Mouse (Mus musculus): ENCODE results near the gene Setx. TPM values are rescaled to one million over a fixed set of nuclear protein-coding genes. Genes with fewer than 3 reads are reported as not detected.
A peak's percentile ranks its signal among the peaks of the same experiment; 100 is the strongest.

The Setx gene
- polyA plus RNA-seq, 3 experiments from 2014 or later = 27.3 to 30.5 (median 29.8) TPM

DNA sequence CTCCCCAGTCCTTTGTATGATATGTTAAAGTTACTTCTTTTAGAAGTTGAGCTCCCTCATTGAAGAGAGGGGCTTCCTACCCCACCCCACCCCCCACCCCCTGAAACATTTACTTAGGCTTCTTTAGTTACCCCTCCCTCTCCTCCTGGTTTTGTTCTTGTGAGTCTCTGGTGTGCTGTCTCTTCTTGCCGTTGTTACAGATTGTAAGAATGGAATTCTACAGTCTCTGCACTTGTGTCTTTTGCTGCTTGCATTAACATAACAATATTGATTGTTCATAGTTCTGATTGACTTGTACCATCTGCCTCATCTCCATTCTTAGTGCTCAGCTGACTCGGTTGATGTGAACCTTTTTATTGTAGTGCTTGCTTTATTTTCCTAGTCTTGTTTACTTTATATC, 28.0 kb downstream of the Setx start:
- ATAC-seq = no peak

DNA sequence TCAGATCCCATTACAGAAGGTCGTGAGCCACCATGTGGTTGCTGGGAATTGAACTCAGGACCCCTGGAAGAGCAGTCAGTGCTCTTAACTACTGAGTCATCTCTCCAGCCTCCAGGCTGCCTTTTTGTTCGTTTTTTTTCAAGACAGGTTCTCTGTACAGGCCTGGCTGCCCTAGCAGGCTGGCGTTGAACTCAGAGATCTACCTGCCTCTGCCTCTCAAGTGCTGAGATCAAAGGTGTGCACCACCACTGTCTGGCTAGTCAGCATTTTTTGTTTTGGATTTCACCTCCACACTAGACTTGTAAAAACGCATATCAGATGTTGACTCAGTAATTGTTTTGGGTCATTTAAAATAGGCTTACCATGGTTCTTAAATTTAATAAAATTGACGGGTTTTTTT, 44.1 kb downstream of the Setx start:
- ATAC-seq = no peak

DNA sequence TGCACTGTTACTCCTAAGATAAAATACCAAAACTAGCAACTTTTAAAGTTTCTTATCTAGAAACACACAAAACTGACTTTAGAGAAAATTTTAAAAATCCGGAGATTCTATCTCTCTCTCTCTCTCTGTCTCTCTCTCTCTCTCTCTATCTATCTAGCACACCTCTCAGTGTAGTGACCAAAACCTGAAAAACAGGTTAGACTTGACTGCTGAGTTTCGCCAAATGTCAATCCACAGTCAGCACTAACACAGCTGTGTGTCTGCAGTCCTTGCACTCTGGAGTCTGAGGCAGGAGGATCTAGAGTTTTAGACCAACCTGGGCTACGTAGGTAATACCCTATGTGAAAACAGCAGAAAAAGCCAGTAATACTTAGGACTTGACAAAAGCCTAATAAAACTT, 50.9 kb downstream of the Setx start:
- ATAC-seq = no peak

DNA sequence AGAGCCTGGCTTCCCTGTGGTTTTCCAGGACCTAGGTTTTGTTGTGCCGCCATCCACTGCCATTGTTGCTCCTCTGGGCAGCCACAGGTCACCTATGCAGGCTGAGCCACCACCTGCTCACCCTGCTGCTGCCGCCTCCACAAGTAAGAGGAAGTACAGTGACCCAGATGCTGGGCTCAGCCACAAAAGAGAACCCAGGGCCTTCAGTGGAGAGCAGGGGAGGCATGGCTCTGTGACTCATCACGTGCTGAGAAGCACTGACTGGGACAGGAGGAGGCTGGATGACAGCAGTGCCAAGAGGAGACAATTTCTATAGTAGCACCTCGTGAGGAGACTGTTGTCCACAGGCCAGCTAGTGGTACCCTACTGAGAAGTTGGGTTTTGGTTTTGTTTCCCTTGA, 55.8 kb downstream of the Setx start:
- ATAC-seq = no peak

DNA sequence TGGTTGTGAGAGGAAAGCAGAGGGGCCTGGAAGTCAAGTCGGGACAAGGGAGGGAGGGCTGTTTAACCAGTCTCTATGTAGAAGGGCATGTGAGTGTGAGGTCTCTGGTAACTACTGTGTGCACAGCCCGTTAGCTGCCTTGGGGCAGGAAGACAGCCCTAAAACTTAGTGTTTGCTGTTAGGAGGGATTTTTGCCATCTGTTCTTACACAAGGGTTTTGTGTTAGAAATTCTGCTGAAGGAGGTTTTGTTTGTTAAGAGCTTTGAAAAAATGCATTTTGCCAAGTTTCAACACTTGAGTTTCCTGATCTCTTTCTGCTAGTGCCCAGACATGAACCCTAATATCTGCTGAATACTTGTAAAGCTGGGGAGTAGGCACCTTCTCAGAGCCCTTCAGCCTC, 57.1 kb downstream of the Setx start:
- ATAC-seq = no peak

DNA sequence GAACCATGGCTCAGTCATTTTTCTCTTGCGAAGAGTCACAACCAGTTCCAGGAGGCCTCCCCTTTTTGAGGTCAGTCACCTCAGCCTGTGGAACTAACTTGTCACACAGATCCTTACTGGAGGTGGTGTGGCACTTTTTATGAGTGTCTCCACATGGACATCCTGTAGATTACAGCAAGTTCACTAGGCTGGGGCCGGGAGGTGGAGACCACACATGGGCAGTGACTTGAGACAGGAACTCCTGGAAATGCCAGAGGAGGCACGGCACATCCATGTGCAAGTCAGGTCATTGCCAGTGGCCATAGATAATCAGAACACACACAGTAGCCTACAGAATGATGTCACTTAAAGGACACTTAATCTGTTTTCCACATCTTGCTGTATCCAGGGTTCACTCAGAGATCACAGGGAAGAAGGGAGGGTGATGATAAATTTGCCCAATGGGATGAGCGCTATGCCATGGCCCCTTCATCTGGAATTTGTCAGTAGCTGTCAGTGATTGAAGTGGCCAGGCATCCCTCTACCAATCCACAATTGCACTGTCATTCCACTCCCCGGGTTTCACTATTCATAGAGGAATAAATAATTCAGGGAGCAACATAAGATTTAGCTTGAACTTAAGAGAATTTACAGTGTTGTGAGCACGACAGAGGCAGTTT, 59.4 kb downstream of the Setx start:
- ATAC-seq = no peak

DNA sequence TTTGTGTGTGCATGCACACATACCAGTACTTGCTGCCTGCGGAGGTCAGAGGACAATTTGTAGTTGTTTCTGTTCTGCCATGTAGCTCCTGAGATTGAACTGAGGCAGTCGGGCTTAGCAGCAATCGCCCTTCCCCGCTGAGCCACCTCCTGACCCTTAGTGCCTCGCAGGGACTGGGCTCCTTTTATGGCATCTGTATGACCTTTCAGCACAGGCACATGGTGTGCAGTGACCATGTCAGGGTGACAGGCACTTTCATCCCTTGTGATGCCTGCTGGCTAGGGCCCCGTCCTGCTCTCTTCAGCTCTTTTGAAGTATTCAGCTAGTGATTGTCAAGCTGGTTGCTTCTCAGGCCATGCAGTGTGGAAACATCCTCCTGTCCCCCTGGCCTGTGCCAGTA, 62.2 kb downstream of the Setx start:
- no peak for ATAC-seq

DNA sequence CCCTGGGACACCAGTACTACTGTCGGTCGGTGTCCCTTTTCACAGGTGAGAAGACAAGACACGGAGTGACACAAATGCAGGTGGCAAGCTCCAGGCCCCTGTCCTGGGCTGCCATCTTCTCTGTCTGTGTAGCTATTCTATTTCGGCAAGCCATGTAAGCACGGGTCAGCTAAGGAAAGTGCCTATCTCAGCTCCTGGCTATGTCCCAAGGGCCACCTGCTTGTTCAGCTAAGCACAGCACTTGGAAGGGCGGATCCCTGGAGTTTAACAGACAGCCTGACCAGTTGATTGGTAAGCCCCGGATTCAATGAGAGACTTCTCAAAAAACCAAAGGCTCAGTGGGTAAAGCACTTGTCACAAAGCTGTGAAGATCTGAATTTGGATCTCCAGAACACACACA, 66.4 kb downstream of the Setx start:
- ATAC-seq = no peak

DNA sequence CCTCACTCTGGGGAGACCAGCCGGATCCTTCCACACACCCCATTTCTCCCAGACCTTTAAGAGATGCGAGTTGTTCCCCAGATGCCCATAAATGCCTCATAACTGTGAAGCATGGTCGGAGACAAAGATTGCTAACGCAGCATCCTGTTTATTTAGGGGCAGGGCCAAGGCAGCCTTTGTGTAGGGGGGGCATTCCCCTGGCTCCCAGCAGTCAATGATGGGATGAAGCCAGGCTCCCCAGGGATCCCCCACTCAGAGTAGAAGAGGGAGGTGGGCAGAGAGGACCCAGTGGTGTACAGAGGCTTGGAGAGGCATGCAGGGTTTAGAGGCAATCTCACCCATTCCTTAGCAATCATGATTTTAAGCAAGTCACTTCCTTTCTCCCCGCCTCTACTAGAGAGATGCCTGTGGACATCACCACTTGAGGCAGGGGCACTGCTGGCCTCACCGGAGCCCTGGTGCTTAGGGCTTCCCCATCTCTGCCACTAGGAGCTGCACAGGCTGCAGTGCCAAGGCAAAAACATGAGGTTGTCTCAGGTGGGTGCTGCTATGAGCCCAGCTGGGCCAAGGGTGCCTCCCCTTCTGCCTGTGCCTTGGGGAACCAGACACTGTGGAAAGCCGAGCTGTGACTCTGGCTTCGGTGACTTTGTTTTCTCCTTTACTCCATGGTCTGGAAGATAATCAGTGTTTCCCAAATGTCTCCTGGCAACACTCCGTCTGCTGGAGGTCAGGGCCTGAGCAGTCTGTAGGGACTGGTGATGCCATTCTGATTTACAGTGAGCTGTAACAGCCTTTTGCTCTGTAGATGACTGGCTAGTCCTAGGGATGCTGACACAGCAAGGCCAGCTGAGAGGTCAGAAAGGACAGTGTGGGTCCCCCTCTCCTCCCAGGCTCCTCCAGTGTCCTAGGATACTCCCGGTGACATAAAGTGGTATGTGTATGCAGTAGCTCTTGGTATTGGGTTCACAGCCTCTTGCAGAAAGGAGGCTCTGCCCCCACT, 67.5 kb downstream of the Setx start:
- ATAC-seq = no peak

DNA sequence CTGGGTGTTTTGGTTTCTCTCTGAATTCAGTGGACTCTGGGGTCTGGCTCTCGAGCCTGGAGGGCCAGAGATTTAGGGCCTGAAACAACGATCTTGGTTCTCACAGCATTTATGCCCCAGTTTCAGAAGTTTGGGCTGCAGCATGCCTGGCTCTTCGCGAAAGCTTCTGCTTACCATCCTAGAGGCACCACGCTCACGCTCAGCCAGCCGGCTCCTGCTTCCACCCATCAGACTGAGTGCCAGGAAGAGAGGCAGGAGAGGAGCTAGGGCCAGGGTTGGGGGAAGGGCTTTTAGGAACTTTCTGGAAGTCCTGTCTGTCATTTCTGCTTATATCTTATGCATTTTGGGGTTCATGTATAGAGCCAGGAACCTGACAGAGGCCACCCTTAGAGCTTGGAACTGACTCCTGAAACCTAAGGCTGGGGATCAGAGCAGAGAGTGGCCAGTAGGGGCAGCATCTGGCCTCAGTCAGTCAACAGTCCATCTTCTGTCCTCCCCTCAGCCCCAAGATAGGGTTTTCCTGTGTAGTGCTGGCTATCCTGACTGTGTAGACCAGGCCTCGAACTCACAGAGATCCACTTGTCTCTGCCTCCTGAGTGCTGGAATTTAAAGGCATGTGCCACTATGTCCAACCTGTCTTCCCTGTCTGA, 68.8 kb downstream of the Setx start:
- ATAC-seq = no peak

DNA sequence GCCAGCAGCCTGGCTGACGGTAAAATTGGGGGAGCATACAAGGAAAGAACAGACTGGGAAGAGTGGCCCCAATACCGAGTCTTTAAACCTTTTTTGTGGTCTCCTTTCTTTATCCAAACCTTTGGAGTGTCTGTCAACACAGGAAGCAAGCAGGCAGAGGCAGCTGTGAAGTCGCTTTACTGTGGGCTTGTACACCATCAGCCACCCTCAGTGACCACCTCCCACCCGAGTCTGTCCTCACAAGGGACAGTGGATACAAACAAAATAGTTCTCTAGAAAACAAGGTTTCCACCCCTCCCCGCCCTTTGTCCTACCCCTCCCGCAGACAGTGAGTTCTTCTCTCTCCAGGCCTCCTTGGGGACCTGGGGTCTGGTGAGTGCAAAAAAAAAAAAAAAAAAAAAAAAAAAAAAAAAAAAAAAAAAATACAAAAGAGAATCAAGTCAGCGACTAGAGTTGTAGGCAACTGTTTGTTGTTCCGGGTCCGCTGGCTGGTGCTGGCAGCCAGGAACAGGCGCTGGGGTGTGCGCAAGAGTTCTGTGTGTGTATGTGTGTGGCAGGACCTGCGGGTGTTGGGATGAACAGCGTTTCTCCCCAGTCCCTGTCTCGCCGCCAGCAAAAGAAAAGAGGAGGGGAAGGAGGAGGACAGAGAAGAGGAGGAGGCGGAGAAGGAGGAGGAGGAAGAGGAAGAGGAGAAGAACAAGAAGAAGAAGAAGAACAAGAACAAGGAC, 70.0 kb downstream of the Setx start:
- no peak for ATAC-seq

DNA sequence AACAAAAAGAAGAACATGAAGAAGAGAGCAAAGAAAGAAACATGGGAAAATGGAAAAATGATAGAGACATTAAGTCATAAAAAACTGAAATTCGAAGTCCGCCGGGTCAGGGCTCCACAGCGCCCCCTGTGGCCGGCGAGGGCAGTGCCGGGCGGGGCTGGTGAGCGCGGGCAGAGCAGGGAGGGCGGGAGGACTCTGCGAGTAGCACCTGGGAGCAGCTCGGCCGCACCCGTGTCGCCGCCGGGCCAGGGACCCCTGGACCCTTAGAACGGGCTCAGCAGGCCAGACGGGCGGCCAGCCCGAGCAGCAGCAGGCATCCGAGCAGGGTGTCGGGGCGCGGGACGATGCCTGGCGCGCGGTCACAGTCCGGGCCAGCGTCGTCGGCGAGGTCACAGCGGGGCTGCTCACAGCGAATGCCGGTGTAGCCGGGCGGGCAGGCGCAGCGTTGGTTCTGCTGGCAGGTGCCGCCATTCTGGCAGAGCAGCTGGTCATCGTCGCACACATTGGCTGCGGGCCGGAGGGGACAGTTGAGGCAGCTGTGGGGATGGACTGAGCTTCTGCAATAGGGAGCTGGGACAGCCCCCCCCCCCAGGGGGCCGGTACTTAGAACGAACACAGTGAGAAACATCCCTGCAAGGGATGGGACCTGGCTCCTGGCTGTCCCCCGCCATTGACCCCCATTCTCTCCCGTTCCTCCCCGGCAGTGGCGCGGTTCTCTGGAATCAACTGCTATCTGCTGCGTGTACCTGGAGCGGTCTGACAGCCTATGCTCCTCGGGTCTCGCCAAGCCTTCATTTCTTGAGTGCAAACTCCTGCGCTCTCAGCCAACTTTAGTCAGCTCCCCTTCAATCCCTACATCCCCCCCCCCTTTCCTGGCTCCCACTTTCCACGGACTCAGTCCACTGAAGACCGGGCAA, 70.8 kb downstream of the Setx start:
- ATAC-seq = peak; percentile 64

DNA sequence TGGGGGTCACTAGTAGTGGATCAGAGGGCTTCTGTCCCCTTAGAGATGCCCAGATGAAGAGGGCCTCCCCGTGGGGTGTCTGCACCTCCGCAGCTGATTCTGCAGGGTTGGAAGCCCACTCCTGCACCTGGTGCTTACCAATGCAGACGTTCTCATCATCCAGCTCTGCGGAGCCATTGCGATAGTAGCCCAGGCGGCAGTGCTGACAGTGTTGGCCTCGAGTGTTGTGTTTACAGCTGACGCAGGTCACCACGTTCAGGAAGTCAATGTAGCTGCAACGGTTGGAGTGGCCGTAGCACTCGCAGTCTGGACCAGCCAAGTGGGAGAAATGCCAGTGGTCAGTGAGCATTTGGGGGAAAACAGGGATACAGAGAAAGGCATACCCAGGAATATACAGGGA, 72.9 kb downstream of the Setx start:
- ATAC-seq = no peak

DNA sequence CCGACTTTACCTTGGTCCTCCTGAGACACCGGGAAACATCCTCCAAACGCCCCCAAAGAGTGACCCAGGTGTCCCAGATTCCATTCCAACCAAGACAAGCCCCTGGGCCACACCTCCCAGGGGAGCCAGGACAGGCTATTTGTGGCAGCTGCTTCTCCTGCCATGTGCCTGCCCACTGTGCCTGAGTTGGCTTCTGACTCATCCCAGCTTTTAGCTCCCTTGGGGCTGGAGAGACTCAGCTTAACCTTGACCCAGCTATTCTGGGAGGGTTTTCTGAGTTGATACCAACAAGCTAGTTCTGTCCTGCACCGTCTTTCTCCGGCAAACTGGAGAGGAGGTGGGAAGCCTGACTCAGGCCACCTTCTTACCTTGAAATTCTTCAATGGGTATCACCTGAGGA, 74.5 kb downstream of the Setx start:
- no peak for ATAC-seq

DNA sequence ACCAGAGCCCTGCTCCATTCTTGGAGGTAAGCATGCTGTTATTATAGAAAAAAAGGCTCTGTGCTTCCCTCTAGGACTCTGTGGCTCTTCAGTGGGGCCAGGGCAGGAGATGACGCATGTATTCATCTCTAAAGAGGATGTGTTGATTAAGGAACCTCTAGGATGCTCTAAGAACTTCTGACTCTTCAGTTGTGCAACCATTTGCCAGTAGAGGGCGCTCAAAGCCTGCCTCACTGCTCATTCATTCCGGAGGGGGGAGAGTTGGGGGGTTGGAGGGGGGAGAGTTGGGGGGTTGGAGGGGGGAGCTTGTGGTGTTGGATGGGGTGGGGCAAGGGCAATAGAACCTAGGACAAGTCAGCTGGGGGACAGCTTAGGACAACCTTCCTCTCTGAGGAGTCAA, 75.9 kb downstream of the Setx start:
- no peak for ATAC-seq

DNA sequence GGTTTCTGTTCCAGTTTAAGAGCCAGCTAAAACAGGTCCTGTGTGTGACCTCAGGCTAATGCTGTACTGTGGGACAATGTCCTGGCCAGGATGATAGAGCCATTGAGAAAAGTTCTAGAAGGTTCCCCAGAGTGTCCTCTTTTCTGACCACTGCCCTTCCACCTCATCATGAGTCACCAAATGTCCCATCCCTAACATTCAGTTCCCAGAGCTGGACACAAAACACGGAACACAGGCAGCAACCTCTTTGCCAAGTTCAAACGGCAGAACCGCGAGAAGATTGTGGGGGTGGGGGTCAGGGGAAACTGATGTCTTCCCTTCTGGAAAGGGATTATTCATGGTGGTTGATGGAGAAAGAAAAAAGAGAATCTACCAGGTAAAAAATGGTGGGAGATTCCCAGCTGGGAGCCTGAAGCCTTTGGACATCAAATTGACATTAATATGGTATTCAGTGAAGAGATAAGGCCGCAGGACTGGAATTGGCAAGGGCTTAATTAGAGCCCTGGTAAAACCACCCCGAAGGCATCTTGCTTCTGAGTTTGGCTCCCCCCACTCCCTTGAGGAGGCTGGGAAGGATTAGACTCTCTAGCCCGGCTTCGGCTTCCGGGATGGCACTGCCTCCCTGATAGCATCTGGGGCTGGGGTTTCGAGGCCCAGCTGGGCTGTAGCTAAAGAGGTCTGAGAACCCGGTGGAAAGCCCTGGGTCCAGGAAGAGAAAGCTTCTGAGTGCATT, 77.4 kb downstream of the Setx start:
- no peak for ATAC-seq

DNA sequence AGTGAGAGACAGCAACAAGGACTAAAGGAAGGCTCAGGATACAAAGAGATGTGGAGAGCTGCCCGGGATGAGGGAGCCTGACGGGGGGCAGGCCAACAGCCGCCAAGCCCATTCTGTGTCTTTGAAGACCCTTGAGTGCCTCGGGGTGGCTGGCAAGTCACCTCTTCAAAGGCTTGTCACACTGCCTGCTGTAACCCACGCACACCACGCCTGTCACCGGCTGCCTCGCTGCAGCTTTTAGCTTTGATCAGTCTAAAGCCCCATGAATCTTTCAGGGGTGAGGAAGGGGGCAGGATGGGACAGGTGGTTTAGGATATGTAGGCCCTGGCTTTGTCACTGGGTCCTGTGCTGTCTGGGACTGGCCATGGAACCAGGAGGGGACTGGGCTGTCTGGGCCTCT, 82.2 kb downstream of the Setx start:
- no peak for ATAC-seq

DNA sequence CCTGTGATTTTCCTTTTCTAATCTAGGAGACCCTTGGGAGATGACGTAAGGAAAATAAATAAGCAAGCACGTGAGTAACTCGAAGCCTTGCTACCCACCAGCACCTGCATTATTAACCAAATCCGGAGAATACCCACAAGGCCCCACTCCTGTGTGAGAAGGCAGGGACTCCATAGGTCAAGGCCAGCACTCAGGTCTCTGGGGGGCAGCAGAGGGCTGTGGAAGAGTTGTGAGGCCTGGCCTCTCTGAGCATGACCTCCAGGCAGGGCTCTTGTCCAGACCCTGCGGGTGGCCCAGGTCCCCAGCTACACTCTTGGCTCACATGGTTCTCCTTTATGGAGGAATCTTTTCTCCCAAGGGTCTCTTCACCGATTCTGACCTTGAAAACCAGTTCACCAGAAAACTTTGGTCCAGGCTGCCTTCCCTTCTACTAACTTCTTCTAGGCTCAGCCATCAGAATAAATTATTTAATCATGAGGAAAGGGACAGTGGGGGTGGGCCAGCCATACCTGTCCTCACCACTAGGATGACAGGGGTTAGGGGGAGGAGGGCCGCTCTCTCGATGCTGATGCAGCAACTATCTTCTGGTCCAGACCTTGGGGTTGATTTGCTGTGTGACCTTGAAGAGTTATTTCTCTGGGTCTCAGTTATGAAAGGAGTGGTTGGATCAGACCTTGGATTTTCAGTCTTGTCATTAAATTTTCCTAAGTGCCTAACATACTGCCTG, 92.5 kb downstream of the Setx start:
- no peak for ATAC-seq

DNA sequence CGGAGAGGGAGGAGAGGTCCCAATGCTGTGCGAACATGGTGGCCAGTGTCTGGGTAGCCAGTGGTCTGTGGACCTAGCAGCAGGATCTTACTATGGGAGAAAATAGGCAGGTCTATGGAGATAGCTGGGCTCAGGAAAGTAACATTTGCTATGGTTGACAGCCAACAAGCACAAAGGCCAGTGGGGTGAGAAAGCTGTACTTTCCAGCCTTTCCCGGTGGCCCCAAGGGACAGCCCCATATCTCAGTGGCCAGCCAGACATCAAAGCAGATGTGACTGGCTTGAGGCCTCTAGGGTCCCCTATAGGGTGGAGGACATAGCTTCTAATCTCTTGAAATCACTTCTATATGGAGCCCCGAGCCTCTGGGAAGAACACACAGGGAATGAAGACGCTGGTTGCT, 93.1 kb downstream of the Setx start:
- ATAC-seq = no peak

DNA sequence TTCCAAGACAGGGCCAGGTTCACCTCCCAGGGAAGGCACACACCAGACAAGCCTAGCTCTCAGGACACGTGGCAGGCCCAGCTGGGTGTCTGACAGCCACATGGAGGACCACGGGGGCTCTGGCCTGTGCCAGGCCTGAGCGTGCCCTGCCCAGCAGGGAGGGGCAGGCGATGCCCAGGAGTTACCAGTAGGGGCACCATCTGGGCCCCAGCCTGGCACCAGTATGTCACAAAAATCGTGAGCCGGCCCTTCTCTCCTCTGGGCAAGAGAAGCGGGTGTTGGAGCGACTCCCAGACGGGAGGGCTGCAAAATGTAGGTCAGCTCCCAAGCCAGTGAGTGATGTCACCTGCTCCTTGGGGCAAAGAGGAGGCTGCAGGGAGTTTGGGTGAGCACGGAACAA, 93.9 kb downstream of the Setx start:
- ATAC-seq = no peak
